Mouse (Mus musculus) liver, embryonic 16.5 days (tissue): ENCODE measurements around the gene Soga1. TPM values are rescaled to one million over a fixed set of nuclear protein-coding genes. Genes with fewer than 3 reads are reported as not detected.

ENCODE experiments used
- ATAC-seq: fragments of 200-750 bp; cut with Nextera tagmentation; 2 replicates; pipeline ENCODE4 v1.8.0; 2017; ENCODE audit warnings: low read depth, mild to moderate bottlenecking, moderate number of reproducible peaks, moderate library complexity
- H3K27ac ChIP-seq: fragments of 300-500 bp; sonication (generic); 2 replicates; pipeline ENCODE4 v1.5.1; 2014; ENCODE audit warnings: mild to moderate bottlenecking, low read length
- H3K27me3 ChIP-seq: fragments of 300-500 bp; sonication (generic); 2 replicates; pipeline ENCODE4 v1.6.1; 2014; ENCODE audit warnings: low read depth, low read length, mixed read lengths; ENCODE audit not compliant: control insufficient read depth, insufficient read depth
- H3K36me3 ChIP-seq: fragments of 300-500 bp; sonication (generic); 2 replicates; pipeline ENCODE4 v1.6.1; 2014; ENCODE audit warnings: mild to moderate bottlenecking; ENCODE audit not compliant: control insufficient read depth, insufficient read depth
- H3K4me1 ChIP-seq: fragments of 300-500 bp; sonication (generic); 2 replicates; pipeline ENCODE4 v1.6.1; 2014; ENCODE audit warnings: low read depth, low read length, mixed read lengths; ENCODE audit not compliant: control insufficient read depth
- H3K4me2 ChIP-seq: fragments of 300-500 bp; sonication (generic); 2 replicates; pipeline ENCODE4 v1.6.1; 2014; ENCODE audit warnings: low read depth, low read length, mixed read lengths
- H3K4me3 ChIP-seq: fragments of 300-500 bp; sonication (generic); 2 replicates; pipeline ENCODE4 v1.5.1; 2014; ENCODE audit warnings: low read depth, mild to moderate bottlenecking, low read length
- H3K9ac ChIP-seq: fragments of 300-500 bp; sonication (generic); 2 replicates; pipeline ENCODE4 v1.6.1; 2014; ENCODE audit warnings: low read depth, low read length
- H3K9me3 ChIP-seq: fragments of 300-500 bp; sonication (generic); replicated peaks from 2 replicates; pipeline ENCODE4 v1.6.1; 2016; ENCODE audit warnings: low read length; ENCODE audit not compliant: control insufficient read depth
- WGBS: fragments of 180-500 bp; shearing (Covaris S2); extraction: QIAGEN DNeasy Blood & Tissue Kit; methylation state at CpG from one replicate; pipeline ENCODE4 v1.1.7; 2014; ENCODE audit not compliant: insufficient replicate concordance; 5-methylcytosine and 5-hydroxymethylcytosine counted together
- polyA plus RNA-seq: library from polyadenylated mRNA; unstranded; fragments of >200 nt; fragmentation: Nextera tagmentation; extraction: Ambion mirVana; gene quantifications from 2 replicates; pipeline ENCODE4 v1.2.1, GENCODE M21; 2015

Soga1 gene
- polyA plus RNA-seq, result 1.4 and 1.8 TPM in 2 replicates

DNA sequence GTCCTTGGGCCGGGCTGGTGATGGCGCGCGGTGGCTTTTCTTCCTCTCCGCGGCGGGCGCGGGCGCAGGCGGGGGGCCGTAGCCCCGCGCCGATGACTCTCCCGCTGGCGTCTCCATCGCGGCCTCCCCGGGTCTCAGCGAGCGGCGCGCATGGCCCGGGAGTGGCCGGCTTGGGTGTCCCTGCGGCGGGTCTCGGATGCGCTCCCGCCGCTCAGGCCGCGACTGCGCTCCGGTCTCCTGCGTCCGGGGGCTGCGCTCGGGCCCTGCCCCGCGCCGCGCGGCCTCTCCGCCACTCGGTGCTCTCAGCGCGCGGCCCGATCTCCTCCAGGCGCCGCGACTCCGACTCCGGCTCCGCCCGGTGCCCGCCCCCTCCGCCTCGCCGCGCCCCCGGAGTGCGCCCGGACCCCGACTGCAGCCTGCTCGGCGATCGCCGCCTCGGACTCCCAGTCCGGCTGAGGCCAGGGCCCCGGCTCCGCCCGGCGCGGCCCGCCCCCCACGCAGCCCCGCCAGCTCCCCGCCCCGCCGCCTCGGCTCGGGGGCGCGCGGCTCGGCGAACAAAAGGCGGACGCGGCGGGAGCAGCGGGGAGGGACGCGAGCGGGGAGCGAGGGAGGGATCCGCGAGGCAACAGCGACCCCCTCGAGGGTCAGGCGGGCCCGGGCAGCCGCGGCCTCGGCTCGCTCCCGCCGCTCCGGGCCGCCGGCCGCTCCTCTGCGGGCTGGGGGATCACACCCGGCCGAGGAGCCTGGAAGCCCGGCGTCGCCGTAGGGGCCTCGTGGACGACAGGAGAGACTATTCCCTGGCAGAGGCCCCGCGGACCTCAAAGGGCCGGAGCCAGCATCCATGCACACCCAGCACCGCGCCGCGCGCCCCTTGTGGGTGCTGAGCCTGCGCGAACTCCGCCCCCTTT lies at the start of gene Soga1:
Gene Soga1, minus strand, starts transcription at position 462 of the 908 bp plus-strand sequence.
- peaks cover 58% of the 10 kb centered on the region for H3K27me3 ChIP-seq
- no peaks in the 10 kb centered on the region for H3K9me3 ChIP-seq
- H3K36me3 ChIP-seq, result no peaks in the 10 kb centered on the region
- WGBS, result under 1% methylated on average over 111 of the region's 136 CpGs
- ATAC-seq, result peak; percentile 74
- H3K27ac ChIP-seq, result no peak within 1 kb of the TSS; the same call in none of the 2 replicates
- peaks cover 6% of the 10 kb centered on the region for H3K4me1 ChIP-seq
- H3K4me3 ChIP-seq, result peak within 1 kb of the TSS; percentile 61
- peak within 1 kb of the TSS; percentile 52 for H3K9ac ChIP-seq
- H3K4me2 ChIP-seq, result peak within 1 kb of the TSS; percentile 66

DNA sequence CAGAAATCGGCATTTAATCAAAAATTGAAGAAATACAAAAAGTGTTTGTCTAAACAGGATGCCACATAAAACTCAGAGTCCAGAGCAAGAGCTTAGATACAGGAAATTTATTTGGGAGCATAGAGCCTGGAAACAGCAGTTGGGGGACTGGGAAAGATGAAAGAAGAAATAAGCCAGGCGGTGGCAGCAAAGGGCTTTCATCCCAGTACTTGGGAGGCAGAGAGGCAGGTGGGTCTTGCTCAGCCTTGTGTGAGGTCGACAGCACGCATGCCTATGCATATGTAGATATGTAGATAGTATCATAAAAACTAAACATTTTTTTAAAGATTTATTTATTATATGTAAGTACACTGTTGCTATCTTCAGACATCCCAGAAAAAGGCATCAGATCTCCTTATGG lies 49.0 kb upstream of the Soga1 start:
- H3K27ac ChIP-seq, result no peak overlapping the region
- peaks cover 9% of the 10 kb centered on the region for H3K4me1 ChIP-seq
- WGBS, result 58% methylated on average over 4 of the region's 4 CpGs
- H3K9me3 ChIP-seq, result no peaks in the 10 kb centered on the region
- no peak overlapping the region for H3K4me3 ChIP-seq
- no peak overlapping the region for H3K4me2 ChIP-seq
- no peak for ATAC-seq
- no peak overlapping the region for H3K9ac ChIP-seq
- no peaks in the 10 kb centered on the region for H3K36me3 ChIP-seq
- H3K27me3 ChIP-seq, result no peaks in the 10 kb centered on the region

DNA sequence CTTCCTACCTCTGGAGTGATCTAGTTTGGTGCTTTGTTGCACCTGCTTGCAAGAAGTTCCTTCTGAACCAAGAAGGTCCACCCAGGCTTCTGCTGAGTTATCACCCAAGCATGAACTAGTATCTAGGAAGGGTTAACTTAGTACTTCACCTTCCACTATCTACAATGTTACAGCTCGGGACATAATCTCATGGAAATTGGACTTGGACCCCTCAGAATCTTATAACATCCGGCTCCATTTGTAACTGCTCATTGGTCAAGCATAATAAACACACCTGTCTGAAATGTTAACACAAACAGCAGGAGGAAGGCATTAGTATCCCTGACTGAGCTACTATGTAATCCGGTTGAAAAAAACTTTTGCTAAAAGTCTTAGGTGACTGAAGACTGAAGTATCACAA lies 48.3 kb upstream of the Soga1 start:
- Histone ChIP-seq H3K4me3 (no peak overlapping the region), H3K27me3 (no peaks in the 10 kb centered on the region), H3K27ac (no peak overlapping the region), H3K9me3 (no peaks in the 10 kb centered on the region), H3K36me3 (no peaks in the 10 kb centered on the region), H3K4me1 (peaks cover 8% of the 10 kb centered on the region), H3K4me2 (no peak overlapping the region), H3K9ac (no peak overlapping the region)
- WGBS, result 69% methylated on average over 3 of the region's 3 CpGs
- no peak for ATAC-seq

DNA sequence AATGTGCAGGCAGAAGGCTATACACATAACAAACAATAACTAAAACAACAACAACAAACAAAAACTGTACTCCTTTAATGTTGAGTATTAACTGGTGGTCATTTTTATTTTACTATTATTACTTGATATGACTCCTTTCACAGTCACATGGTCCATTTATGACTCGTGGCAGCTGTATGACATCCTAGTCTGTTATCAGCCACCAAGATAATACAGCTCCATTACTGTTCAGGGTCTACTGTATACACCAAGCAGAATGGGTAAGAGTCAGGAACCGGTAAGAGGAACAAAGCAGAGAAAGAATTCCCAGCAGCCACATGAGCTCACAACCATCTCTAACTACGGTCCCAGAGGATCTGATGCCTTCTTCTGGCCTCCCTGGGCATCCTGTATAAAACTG lies 46.2 kb upstream of the Soga1 start:
- H3K9me3 ChIP-seq, result no peaks in the 10 kb centered on the region
- no peak overlapping the region for H3K9ac ChIP-seq
- no peaks in the 10 kb centered on the region; the same call in 1 of the 2 replicates for H3K4me1 ChIP-seq
- ATAC-seq, result no peak
- no peak overlapping the region for H3K4me3 ChIP-seq
- no peaks in the 10 kb centered on the region for H3K27me3 ChIP-seq
- H3K36me3 ChIP-seq, result no peaks in the 10 kb centered on the region; the same call in 1 of the 2 replicates
- 70% methylated on average over 3 of the region's 3 CpGs for WGBS
- no peak overlapping the region for H3K4me2 ChIP-seq
- no peak overlapping the region for H3K27ac ChIP-seq

DNA sequence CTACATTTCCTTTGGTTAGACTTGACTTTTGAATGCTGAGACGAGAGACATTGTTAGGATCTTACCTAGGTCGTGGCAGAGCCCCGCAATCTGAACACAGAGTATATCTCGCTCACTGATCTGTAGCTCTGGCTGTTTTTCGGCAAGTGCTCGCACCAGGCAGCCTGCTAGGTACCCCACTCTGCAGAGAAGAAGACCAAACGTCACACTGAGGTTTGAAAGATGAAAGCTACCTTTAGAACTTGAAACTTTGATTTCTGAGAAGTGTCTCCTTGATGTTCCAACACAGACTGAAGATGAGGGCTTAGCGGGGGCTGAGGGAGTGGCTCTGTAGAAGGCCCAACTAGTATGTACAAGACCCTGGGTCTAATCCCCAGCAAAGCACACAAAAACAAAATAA lies 42.7 kb upstream of the Soga1 start:
- H3K4me3 ChIP-seq, result no peak overlapping the region
- H3K4me2 ChIP-seq, result no peak overlapping the region
- WGBS, result 84% methylated on average over 8 of the region's 8 CpGs
- H3K9ac ChIP-seq, result no peak overlapping the region
- ATAC-seq, result no peak
- H3K9me3 ChIP-seq, result no peaks in the 10 kb centered on the region
- H3K27ac ChIP-seq, result no peak overlapping the region
- H3K27me3 ChIP-seq, result no peaks in the 10 kb centered on the region
- H3K4me1 ChIP-seq, result no peaks in the 10 kb centered on the region; the same call in 1 of the 2 replicates
- no peaks in the 10 kb centered on the region; the same call in 1 of the 2 replicates for H3K36me3 ChIP-seq

DNA sequence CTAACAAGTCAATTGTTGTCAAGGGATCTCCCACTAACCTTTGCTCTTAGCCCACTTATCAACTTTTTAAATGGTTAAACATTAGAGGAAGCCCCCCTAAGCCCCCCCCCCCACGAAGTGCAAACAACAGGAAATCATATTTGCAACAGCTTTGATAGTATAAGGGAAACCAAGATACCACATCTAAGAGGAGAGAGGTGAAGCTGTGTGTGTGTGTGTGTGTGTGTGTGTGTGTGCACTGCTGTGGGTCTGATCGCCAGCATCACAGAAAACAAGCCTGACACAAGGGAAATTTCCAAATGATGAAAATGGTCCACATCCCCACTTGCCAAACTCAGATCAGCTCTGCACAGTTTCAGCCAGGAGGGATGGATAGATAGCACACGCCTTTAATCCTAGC lies 40.0 kb upstream of the Soga1 start:
- no peak overlapping the region for H3K27ac ChIP-seq
- 40% methylated on average over 3 of the region's 3 CpGs for WGBS
- ATAC-seq, result no peak
- H3K36me3 ChIP-seq, result no peaks in the 10 kb centered on the region; the same call in 1 of the 2 replicates
- H3K4me3 ChIP-seq, result no peak overlapping the region
- no peak overlapping the region for H3K9ac ChIP-seq
- H3K4me1 ChIP-seq, result no peaks in the 10 kb centered on the region; the same call in 1 of the 2 replicates
- H3K27me3 ChIP-seq, result no peaks in the 10 kb centered on the region
- no peaks in the 10 kb centered on the region for H3K9me3 ChIP-seq
- H3K4me2 ChIP-seq, result no peak overlapping the region

DNA sequence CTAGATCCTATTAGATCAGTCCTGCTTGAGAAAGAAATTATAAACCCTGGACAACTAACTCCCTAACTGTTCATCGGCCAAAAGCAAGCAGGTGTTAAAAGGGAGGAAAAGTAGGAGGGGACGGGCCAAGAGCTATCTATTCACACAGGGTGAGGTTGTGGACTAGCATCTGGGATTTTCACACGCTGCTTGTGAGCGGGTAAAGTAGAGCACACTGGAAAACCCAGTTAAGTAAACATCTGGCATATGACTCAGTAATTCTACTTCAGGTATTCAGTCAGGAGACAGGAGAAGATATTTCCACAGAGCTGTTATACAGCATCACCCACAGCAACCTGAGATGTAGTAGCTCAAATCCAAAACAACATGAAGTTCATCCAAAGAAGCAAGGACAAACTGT lies 39.5 kb upstream of the Soga1 start:
- Histone ChIP-seq H3K4me1 (no peaks in the 10 kb centered on the region; the same call in 1 of the 2 replicates), H3K27me3 (no peaks in the 10 kb centered on the region), H3K27ac (no peak overlapping the region), H3K4me3 (no peak overlapping the region), H3K4me2 (no peak overlapping the region), H3K36me3 (no peaks in the 10 kb centered on the region; the same call in 1 of the 2 replicates), H3K9ac (no peak overlapping the region), H3K9me3 (no peaks in the 10 kb centered on the region)
- WGBS, result 76% methylated on average over 4 of the region's 4 CpGs
- no peak for ATAC-seq

DNA sequence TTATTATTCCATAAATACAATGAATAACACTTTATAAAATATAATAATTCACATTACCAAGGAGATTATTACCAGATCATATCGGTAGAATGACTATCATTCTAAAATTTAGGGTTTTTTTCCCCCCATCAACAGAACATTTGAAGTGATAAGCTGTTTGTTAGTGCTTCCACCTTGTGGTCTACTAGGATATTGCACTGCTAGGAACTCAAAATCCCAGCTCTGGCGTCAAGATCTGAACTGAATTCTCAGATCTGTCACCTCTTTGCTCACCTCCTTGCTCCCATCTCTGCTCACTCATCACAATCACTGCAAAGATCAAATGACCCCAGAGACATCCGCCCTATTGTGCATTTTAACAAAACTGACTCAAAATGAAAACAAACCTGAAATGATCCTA lies 37.9 kb upstream of the Soga1 start:
- Histone ChIP-seq H3K4me1 (no peaks in the 10 kb centered on the region; the same call in 1 of the 2 replicates), H3K9me3 (no peaks in the 10 kb centered on the region), H3K4me3 (no peak overlapping the region), H3K4me2 (no peak overlapping the region), H3K9ac (no peak overlapping the region), H3K27me3 (no peaks in the 10 kb centered on the region), H3K27ac (no peak overlapping the region), H3K36me3 (no peaks in the 10 kb centered on the region; the same call in 1 of the 2 replicates)
- WGBS, result 23% methylated on average over 3 of the region's 3 CpGs
- no peak for ATAC-seq

DNA sequence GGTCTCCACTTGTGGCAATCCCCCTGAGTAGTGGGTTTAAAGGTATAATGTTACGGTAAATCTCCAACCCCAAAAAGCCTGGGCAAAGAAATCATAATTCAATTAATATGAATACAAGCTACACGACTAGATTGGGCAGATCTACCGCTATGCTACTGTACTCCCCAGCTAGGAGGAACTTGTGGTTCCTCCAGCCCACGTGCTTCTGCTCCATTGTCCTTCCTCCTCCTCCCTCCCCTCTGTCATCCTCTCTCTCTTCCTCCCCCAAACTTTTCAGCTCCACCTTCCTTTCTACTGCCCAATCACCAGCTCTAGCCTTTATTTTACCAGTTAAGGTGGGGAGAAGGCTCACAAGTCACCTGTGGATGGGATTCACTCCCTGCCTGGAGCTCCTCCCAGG lies 29.2 kb upstream of the Soga1 start:
- Histone ChIP-seq H3K27ac (no peak overlapping the region), H3K27me3 (no peaks in the 10 kb centered on the region), H3K4me2 (no peak overlapping the region), H3K4me3 (no peak overlapping the region), H3K4me1 (no peaks in the 10 kb centered on the region), H3K9ac (no peak overlapping the region), H3K36me3 (peaks cover 6% of the 10 kb centered on the region; the same call in 1 of the 2 replicates), H3K9me3 (no peaks in the 10 kb centered on the region)
- no peak for ATAC-seq
- WGBS, result 51% methylated on average over 4 of the region's 4 CpGs
